Mouse (Mus musculus) cerebellum, postnatal 10 days (tissue): Measurements from ENCODE around the gene Fxyd6.

Experiments
- DNase-seq, 2 experiments: peaks; one replicate each; pipeline ENCODE4 v3.0.0; 2021; ENCODE audit warnings: mixed read lengths in 2 of 2

The Fxyd6 gene

DNA sequence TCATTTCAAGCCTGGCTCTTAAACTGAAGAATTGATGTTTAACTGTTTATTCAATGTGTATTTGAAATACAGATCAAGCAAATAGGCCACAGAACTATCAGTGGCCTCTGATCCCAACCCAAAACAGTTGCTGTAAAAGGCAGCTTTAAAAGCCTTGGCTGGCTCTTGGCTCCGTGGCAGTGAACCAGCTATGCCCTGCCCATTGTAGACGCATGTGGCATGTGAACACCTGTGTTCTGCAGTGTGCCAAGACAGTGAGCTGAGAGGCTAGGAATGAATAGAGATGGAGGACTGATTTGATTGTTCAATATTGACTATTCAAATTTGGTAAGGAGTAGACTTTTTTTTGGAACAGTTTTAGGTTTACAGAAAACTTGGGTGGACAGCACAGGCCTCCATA lies 6.9 kb downstream of the Fxyd6 start:
- peak; percentile 87 to 90 for DNase-seq

DNA sequence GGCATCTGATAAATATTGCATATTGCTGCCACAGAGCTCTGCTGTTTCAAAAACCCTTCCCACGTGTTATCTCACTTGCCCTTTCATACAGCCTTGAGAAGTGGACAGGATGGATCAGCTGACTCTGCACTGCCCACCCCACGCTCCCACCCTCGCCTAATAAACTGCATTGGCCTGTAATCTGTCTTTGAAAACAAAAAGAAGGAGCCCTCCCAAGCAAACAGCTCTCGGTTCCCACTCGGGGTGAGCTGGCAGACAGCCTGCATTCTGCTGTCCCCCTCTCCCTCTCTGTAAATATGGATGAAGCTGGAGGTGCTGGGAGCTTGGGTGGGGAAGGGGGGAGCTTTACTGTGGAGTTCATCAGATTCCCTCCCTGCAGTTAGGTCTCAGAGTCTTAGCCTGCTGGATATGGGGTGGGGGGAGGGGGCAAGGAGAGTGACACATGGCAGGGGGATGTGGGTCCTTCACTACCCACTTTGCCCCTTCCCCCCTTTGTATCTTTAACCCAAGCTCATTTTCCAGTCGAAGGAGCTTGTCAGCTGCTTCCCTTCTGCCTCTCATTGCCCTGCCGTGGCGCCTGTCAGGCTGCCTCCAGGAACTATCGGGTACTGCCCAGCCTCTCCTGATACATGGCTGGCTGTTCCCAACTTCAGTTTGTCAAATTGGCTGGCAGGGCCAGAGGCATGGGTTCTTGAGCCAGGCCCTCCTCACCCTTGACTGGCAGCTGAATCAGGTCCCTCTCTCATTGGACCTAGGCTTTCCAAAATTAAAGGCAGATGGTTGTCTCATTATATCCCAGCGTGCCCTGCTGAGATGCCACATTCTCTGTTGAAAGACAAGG lies 10.6 kb downstream of the Fxyd6 start:
- DNase-seq = peak; percentile 88 to 94

DNA sequence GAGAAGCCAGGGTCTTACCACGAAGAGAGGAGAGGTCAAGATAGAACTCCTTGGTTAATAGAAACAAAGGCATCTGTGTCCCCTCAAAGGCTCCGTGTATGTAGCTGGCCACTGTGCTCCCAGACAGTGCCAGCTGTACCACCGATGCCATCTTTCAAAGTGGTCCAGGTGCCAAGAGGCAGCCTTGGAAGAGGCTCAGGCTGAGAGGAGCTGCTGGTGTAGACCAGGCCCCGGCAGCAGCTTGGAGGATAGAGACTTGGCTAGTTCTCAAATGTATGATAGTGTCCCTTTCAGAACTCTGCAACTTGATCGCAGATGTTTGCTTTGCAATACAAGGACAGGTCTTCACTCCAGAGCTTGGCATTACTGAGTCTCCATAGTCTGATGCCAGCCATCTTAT lies 12.4 kb downstream of the Fxyd6 start:
- peak; percentile 86 to 91 for DNase-seq

DNA sequence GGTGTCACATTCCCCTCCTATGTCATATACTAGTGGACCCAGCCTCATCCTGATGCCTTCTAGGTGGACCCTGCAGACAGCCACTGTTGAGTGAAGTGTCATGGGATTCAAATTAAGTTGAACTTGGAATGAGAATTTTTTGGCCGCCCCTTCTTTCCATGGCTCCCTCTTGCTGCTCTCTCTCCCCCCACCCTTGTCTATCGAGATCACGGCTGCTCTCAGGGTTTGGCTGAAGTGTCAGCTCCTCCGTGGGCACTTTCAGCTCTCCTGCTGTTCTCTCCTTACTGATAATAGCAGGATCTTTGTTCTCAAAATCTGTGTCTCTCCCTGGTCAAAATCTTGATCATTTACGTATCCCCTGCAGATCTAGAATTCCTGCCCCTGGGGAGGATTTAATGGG lies 12.8 kb downstream of the Fxyd6 start:
- DNase-seq = peak; percentile 58 to 62

DNA sequence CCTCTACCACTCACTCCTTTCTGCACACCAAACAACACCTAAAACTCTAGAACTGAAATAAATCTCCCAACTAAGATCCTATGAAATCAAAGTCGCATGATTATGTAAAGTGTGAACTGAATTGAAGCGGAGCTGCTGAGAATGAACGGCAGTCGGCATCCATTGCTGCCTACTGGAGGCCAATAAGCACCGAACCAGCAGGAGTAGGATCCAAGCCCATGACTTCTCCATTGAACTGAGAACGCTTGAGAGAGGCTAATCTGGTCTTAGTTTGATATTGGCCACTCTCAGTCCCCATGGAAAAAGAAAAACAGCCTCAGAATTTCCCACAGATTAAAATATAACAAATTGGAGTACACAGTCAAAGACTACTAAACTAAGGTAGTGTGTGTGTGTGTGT lies 13.9 kb downstream of the Fxyd6 start:
- peak; percentile 71 to 78 for DNase-seq

DNA sequence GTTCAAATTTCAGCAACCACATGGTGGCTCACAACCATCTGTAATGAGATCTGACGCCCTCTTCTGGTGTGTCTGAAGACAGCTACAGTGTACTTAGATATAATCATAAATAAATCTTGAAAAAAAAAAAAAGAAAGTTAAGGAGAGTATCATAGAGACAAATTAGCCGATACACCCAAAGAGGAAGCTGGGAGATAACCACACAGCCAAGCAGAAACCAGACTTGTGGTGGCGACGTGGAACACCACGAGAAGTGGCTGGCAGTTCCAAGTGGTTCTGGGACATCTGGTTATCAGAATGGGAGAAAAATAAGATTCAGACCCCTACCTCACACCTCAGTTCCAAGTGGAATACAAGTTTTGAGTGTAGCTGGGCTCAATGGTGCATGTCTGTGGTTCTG lies 16.7 kb downstream of the Fxyd6 start:
- no peak for DNase-seq

DNA sequence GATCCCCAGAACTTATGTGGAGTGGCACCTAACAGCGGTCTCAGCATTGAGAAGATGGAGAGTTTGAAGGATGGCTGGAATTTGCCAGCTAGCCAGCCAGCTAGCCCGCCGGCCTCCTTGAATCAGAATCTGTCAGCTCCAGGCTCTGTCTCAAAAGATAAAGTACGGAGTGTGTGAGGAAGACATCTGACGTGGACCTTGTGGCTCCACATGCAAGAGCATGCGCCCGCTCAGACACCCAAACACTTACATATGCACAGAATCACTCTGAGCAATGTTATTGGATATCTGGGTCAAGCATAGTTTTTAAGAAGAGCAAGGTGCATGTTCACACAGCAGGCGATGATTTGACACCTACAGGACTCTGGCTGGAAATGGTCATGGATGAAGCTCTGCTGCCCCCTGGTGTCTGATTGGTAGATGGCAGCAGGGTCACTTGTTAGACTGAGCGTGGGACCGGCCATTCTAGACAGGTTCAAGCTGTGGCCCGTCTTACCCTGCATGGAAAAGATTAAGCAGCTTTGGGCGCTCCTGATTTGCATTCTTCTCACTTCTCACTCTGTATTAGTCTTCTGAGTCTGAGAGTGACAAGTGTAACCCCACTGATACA lies 18.5 kb downstream of the Fxyd6 start:
- peak; percentile 94 to 97 for DNase-seq

DNA sequence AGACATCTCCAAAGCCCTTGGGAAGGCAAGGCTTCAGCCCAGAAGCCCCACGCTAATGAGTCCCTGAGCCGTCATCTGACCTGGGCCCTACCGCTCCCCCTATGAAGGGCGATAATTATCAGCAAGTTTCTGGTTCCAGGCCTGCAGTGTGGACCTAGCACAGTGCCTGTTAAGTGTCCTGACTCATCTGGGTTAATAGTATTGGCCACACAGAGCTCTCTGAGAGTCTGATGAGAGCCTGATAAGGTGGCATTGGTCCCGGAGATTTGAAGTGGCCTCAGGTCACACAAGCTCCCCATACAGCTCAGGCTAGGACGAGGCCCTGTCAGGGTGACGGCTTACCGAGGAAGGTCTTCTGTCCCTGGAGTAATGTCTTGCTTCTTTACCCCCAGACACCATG lies 19.6 kb downstream of the Fxyd6 start:
- DNase-seq = no peak

DNA sequence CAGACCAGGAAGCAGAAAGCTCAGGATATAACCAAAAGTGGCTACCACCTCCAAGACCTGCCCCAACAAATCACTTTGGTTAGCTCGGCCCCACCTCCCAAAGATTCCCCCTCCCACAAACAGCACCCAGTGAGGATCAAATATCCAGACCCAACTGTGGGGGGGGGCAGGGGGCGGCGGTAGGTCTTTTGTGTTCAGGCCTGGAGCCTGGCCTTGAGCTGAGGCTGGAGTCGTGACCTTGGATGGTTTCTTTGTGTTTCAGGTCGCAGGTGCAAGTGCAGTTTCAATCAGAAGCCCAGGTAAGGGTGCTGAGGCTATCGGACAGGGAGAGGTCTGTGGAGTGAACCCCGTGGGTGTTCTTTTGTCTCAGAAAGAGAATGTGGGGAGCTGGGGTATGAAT lies 21.3 kb downstream of the Fxyd6 start:
- DNase-seq = no peak

DNA sequence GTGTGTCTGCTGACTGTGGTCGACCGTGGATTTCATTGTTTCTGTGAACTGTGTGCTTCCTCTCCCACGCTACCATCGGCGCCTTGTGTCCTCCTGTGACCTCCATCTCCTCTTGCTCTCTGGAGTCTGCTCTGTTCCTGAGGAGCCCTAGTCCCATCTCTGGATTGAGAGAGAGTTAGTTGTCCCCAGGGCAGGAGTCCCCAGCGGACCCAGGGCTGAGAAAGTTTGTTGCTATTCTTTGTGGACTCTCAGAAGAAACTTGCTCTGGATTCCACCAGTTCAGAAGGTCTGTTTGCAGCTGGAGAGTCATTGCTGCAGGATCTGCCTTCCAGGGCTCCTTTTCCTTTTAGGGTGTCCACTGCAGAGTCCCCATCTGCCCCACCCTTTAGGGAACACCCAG lies 25.2 kb downstream of the Fxyd6 start:
- DNase-seq = no peak

DNA sequence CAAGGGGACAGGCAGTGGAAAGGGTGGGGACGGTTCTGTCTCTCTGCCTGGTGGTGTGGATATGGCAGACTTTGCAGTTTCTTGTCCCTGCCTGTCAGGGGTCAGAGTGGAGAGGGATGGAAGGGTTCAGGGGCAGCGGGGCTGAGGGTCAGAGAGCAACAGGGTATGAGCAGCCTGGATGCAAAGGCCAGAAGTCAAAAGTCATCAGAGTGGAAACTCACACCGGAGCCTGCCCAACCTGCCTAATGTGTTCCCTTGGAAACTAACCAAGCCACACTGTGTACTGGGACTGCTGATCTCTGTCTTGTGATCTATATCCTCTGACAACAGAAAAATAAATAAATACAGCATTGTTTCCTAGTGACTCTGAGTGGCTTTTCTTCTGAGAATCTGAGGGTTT lies 25.8 kb downstream of the Fxyd6 start:
- no peak for DNase-seq

DNA sequence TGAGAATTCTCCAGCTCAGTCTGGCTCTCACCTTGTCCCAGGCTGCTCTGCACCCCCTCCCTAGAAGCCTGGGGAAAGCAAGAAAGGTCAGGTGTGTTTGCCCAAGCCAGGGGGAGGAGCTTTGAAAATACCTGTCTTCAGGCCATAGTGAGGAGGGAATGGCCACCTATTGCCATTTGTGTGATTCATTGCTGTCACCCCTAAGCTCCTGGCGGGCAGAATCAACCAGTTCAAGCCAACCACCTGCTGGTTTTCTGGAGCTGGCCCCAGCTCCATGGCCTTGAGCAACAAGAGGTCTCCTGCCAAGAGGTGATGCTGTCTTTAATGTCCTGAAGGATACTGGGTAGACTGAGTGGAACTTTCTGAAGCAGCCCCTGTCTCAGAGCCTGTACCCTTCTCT lies 28.4 kb downstream of the Fxyd6 start:
- DNase-seq = peak; percentile 64 to 71

DNA sequence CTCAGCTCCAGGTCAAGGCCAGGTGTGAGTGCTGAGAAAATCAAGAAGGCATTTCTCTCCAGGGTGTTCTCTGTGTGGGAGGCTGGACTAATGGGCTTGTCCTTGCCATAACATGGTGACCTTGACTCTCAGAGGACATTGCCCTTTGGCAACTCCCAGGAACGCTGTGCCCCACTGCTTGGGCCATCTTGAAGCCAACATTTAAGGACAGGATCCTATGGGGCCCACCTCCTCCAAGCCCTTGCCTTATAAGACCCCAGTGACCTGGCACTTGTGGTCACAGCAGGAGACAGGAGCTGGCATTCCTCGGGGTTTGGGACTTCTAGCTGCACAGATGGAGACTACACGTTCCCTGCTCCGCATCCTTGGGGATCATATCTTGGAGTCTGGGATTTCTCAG lies 29.4 kb downstream of the Fxyd6 start, which contains the start of gene Fxyd2:
Fxyd2 (plus strand) TSS at position 236 of the 400 bp plus-strand sequence.
- no peak for DNase-seq

DNA sequence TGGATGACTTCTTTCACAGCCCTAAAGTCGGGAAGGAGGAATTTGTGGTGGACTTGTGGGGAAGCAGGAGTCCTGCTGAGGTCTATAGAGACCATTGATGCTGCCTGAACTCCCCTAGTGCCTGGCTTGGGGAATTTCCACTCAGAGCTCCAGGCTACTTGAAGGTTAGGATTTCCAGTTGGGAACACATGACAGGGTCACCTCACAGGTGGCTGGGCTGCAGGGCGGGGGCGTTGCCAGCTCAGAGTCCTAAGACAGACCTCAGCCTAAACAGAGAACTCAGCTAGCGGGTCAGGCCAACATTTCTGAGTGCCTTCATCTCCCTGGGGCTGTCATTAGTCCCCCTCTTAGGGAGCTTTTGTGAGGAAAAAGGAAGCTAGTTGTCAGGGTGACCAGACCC lies 31.9 kb downstream of the Fxyd6 start:
- no peak for DNase-seq

DNA sequence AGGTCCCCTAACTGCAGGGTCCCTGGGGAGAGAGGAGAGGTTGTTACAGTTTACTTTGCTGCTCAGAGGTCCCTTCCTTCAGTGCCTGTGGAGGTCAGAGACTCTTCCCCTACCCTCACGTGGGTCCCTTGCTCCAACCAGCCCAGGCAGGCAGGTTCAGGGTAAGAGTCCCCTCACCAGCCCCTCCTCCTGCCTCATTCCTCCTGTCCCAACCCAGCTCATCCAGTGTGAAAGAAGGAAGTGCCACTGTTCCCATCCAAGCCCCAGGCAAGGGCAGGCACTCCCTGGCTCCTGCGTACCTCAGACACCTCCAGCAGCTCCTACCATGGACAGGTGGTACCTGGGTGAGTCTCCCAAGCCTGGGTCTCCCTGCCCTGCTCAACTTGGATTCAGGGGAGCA lies 33.0 kb downstream of the Fxyd6 start:
- DNase-seq = no peak

DNA sequence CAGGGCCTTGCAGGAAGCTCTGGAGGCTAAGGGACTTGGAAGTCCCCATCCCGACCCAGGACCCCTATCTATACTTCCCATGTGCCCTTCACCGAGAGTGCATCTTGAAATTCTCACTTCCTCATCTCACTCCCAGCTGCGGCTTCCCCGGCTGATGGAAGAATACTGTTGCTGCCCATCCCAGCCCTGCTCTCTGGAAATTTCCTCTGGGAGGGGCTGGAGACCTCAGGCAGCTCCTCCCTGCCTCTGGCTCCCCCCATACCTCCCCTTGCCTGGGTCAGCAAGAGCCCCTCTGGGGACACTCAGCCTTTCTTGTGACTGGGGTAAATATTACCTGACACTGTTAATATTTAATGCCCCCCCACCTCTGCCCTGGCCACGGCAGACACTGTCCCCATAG lies 35.7 kb downstream of the Fxyd6 start:
- DNase-seq = no peak

DNA sequence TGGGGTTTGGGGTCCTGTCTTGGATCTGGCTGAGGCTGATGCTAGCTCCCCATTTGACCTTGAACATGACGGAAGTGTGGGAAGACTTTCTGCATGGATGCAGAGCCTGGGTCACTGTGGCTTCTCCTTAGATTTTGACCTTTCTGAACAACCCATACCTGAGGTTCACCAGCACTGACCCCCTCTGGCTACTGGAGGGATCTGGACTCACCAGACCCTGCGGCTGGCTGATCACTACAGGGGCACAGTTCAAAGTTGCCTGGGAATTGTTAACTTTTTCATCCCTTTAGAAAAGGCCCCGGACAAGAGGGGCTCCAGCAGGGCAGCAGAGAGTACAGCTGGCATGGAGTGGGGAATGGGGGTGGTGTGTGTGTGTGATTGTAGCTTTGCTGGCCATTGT lies 36.8 kb downstream of the Fxyd6 start:
- DNase-seq = no peak

DNA sequence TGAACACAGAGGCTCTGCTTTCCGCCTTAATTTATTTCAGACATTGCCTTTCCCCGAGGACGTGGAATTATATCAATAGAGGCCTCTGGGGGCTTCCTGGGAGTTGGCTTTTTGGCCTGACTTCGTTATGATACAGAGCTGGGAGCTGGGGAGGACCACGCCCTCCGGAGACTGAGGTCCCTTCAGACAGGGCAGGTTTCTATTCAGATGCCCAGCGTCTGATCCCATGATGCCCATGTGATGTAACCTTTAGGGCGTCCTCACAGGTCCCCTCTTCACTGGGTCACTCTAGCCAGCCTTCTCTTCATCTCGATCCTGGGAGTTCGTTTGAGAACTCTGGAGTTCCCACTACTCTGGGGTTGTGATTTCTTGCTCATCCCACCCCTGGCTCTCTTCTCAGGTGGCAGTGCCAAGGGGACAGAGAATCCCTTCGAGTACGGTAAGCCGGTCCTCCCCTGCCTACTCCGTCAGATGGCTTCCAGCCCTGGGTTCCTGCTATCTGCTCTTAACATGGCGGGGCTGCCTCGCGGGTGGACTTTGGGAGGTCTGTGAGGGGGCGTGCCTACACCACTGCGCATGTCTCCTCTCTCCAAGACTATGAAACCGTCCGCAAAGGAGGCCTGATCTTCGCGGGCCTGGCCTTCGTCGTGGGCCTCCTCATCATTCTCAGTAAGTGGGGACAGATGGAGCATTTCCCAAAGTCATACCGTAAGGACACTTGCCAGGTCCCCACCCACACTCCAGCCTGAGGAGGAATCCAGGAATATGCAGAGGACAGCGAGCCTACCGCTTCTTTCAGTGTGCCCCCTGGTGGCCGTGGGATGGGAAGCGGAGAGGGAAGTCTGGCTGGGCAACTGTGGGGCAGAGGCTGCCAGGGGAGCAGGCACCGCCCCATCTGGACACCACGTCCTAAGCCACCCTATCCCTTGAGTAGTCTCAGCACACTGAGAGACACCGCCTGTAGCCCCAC lies 38.0 kb downstream of the Fxyd6 start:
- peak; percentile 96 to 97 for DNase-seq

DNA sequence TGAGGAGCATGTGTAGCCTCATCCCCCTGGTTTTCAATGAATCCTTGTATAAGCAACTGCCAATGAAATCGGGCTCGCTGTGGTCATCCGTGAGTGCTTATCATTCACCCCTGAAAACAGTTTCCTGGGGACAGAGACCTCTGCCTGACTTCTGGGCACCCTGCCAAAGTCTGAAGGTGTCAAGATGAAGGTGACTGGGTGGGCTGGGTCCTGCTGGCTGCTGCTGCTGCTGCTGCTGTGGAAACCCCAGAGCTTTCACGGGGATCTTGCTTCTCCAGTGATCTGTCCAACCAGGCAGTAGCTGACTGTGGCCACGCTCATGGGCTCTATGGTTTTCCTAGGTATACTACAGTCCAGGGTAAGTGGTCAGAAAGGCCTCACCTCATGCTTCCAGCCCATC lies 40.2 kb downstream of the Fxyd6 start:
- DNase-seq = no peak

DNA sequence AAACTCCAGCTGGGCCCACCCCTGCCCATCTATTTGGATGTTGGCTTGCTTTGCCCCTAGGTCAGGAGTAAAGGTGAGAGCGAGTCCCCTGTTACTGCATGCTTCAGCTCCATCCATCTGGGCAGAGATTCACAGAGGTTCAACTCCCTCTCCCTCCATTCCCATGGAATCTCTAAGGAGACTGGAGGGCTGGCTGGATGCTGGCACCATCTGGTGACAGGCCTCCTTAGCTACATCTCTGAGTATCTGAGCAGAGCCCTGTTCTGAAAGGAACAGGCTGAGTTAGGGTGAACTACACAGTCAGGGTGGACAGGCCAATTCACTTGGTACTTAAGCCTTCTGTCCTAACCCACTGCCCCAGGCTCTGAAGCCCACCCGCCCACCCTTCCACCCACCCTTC lies 40.6 kb downstream of the Fxyd6 start:
- DNase-seq = no peak

DNA sequence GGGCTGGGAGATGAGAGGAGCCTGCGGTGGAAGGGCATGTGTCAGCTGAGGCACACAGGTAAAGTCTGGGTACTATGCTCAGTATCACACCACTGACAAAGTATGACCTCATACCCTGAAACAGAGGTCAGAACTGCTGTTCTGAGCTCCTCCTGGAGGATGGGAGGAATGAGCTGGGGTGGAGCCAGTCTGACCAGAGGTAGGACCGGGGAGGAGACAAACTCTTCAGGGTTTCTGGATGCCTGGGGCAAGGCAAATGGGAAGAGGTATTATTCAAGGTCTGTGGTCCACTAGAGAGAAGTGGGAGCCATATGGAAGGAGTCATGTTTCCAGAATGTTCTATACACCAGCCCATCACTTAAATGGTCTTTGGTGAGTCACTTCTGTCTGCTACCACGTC lies 41.1 kb downstream of the Fxyd6 start:
- DNase-seq = no peak

DNA sequence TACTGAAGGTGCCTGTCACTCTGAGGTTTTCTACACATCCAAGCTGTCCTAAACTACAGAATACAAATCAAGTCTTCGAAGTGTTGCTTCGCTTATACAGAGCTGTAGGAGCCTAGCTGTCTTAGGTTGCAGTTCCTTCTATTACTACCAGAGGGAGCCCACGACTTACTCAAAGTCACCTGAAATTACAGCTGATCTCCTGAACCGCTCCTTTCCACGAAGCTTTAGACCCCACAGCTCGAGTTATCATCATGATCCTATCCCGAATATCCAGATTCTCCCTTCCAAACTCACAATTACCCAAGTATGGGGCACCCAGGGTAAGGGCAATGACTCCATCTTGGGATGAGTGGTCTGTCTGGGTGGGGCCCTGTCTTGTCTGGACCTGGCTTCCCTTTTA lies 41.8 kb downstream of the Fxyd6 start:
- DNase-seq = peak; percentile 75 to 80

DNA sequence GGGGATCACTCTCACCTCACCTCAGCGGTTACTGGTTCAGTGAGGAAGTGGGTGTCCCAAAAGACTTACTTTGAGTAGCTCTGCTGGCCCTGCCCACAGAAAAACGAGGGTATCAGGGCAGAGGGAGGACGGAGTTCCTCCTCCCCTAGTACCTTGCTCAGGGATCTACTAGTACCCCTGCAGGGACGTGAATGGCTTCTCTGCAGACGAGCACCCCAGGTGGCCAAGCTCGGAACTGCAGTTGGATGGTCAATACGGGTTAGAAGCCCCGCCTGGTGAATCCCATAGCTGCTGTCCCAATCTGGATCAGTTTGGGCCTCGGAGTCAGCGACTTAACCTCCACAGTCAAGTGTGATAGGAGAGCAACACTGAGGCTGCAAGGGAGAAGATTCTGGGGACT lies 42.3 kb downstream of the Fxyd6 start:
- peak; percentile 97 to 99 for DNase-seq
